10 mouse cellular contexts compared by ENCODE assay signal in genomic region chr2:146310291-146310690, GRCm38 (mm10).
DNase-seq lines count a peak whose midpoint lies in the region; ATAC-seq lines count a peak whose summit lies in the region.
"Had no signal": no experiment of that assay in that cellular context is flagged by ENCODE, and none has a peak within 500 bp of the region (broad histone marks: within the 10 kb centered on the region; RNA-seq: fewer than 3 reads in every experiment).

No protein-coding gene starts in this region.

- H3K27ac ChIP-seq in forebrain, embryonic 12.5 days, result no peak overlapping the region; the same call in 1 of the 2 replicates
- no peak overlapping the region for H3K27ac ChIP-seq in forebrain, embryonic 10.5 days
- H3K27ac ChIP-seq: heart, embryonic 13.5 days; macrophage had no signal

- H3K9ac ChIP-seq in forebrain, embryonic 12.5 days, result no peak overlapping the region
- H3K9ac ChIP-seq: heart, embryonic 13.5 days had no signal

- 73% methylated on average over 6 of the region's 6 CpGs for WGBS in forebrain, embryonic 12.5 days
- WGBS in forebrain, embryonic 10.5 days, result 78% methylated on average over 6 of the region's 6 CpGs

- ATAC-seq in forebrain, embryonic 12.5 days (ENCODE audit: low FRiP score), result peak; percentile 42; the same call in 1 of the 2 replicates

- H3K4me1 ChIP-seq in forebrain, embryonic 12.5 days, result peaks cover 23% of the 10 kb centered on the region
- H3K4me1 ChIP-seq in forebrain, embryonic 10.5 days, result peaks cover 10% of the 10 kb centered on the region
- H3K4me1 ChIP-seq: heart, embryonic 13.5 days had no signal

- no peak overlapping the region for H3K4me3 ChIP-seq in forebrain, embryonic 12.5 days (replicated peaks)
- H3K4me3 ChIP-seq in forebrain, embryonic 10.5 days, result no peak overlapping the region
- H3K4me3 ChIP-seq: heart, embryonic 13.5 days had no signal

- H3K4me2 ChIP-seq in forebrain, embryonic 12.5 days, result no peak overlapping the region
- H3K4me2 ChIP-seq: heart, embryonic 13.5 days had no signal

- no peaks in the 10 kb centered on the region for H3K36me3 ChIP-seq in forebrain, embryonic 12.5 days (replicated peaks)
- H3K36me3 ChIP-seq in forebrain, embryonic 10.5 days (replicated peaks), result peaks cover 8% of the 10 kb centered on the region
- no peaks in the 10 kb centered on the region for H3K36me3 ChIP-seq in splenic B cell, adult 2 months (ENCODE audit: control insufficient read depth, insufficient read depth, low read length, poor library complexity, severe bottlenecking)

- H3K9me3 ChIP-seq in forebrain, embryonic 12.5 days, result no peaks in the 10 kb centered on the region
- H3K9me3 ChIP-seq in forebrain, embryonic 10.5 days, result no peaks in the 10 kb centered on the region
- H3K9me3 ChIP-seq: heart, embryonic 13.5 days had no signal

- H3K27me3 ChIP-seq in forebrain, embryonic 12.5 days, result no peaks in the 10 kb centered on the region
- H3K27me3 ChIP-seq in forebrain, embryonic 10.5 days (ENCODE audit: poor library complexity, severe bottlenecking), result no peaks in the 10 kb centered on the region
- no peaks in the 10 kb centered on the region for H3K27me3 ChIP-seq in splenic B cell, adult 2 months (ENCODE audit: control insufficient read depth, insufficient read depth, low read length, poor library complexity, severe bottlenecking)
- H3K27me3 ChIP-seq: heart, embryonic 13.5 days had no signal

- DNase-seq in forebrain, embryonic 10.5 days (ENCODE audit: extremely low spot score, low spot score), result no peak
- DNase-seq in thymus, postnatal 4 days, result peak; percentile 18
- no peak for DNase-seq in thymus, postnatal 25 days
- DNase-seq in kidney, postnatal 4 days, result peak; percentile 17 to 35
- peak; percentile 77 for DNase-seq in splenic B cell, adult 2 months (ENCODE audit: low read depth, low spot score)
- DNase-seq in left cerebral cortex, postnatal 10 days (ENCODE audit: extremely low spot score in 1 of 2, low spot score in 2 of 2), result no peak
- no peak for DNase-seq in ovary, postnatal 14 days (ENCODE audit: low spot score)

- intact Hi-C loops in left cerebral cortex, postnatal 10 days (cut with DNase I), result no loop called here

Comparison
In these comparisons a context has a peak if more than half of its experiments do, and no peak if none do; other contexts are left out.
1. DNase-seq: peak in thymus, postnatal 4 days (single experiment), kidney, postnatal 4 days (2 of 2) and splenic B cell, adult 2 months (single experiment); none in forebrain, embryonic 10.5 days (single experiment), thymus, postnatal 25 days (single experiment), left cerebral cortex, postnatal 10 days (0 of 2) and ovary, postnatal 14 days (single experiment).